Mouse (Mus musculus) cortical plate, adult 2 months (tissue): ENCODE measurements around the gene Hdlbp. TPM values are rescaled to one million over a fixed set of nuclear protein-coding genes. Genes with fewer than 3 reads are reported as not detected.
"Not testable (repeated sequence)": the region's sequence is repeated elsewhere in the genome, so short reads cannot be mapped to it uniquely, and the experiment has no call there.

Source experiments
- H3K27ac ChIP-seq: fragments of 200-500 bp; 2 replicates; pipeline ENCODE4 v1.5.1; 2012; ENCODE audit warnings: low read length, control low read depth, inconsistent platforms; ENCODE audit not compliant: insufficient read depth
- H3K4me1 ChIP-seq: fragments of 200-500 bp; 2 replicates; pipeline ENCODE4 v1.6.1; 2011; ENCODE audit warnings: low read length; ENCODE audit not compliant: control insufficient read depth, insufficient read depth
- H3K4me3 ChIP-seq: fragments of 200-500 bp; 2 replicates; pipeline ENCODE4 v1.5.1; 2011; ENCODE audit warnings: mild to moderate bottlenecking, low read length, control low read depth; ENCODE audit not compliant: insufficient read depth
- CTCF ChIP-seq: fragments of 200-500 bp; IDR thresholded peaks from 2 replicates; pipeline ENCODE4 v1.5.1; 2011; ENCODE audit warnings: mild to moderate bottlenecking, control low read depth, low read length; ENCODE audit not compliant: insufficient read depth; ENCODE audit errors: extremely low read depth
- POLR2A ChIP-seq: fragments of 200-500 bp; IDR thresholded peaks from 2 replicates; pipeline ENCODE4 v1.6.1; 2011; ENCODE audit warnings: mild to moderate bottlenecking, low read length, control low read depth; ENCODE audit not compliant: insufficient read depth; ENCODE audit errors: extremely low read depth
- polyA plus RNA-seq: library from polyadenylated mRNA; depleted of rRNA; stranded (reverse); fragments of >200 nt; gene quantifications from 2 replicates; pipeline ENCODE4 v1.2.3, GENCODE M21; 2012; rRNA removed

The Hdlbp gene
- polyA plus RNA-seq: 92.1 and 93.3 TPM in 2 replicates

DNA sequence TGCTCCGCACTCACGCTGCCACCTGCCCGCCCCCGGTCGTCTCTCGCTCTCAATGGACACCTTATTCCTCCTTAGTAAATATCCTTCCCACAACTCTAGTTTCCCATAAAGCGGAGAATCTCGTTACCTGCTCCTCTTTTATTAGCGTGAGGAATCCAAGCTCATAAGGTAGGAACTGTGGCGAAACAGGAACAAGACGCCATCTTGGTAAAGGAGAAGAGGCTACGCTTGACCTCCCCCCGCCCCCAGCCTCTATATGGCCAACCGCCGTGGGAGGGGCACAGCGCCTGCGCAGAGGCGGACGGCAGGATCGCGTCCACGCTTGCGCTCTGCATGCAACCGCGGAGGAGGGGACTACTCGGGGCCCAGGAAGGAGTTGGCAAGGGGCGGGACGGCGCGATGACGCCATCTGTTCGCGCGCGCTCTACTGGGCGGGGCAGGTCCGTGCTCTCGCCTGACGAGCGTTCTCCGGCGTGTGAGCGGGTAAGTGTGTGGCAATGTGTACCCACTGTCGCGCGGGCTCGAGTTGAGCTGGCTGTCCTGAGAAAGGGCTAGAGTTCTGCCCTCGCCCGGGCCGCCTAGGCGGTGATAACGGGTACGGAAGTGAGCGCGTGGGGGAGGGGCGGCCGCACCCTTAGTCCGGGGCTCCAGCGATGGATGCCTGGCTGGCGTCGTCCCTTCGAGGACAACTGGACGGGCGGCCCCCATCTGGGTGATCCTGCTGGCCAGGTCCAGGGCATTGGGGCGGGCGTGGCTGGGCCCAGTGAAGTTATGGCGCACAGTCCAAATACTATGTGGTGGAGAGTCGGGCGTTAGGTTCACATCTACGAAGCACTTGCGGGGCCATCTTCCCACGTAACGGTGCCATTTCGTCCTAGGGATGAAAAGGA, at the start of gene Hdlbp:
Hdlbp (minus strand) TSS at position 230 of the 890 bp plus-strand sequence.
- peak within 1 kb of the TSS; percentile 94 for H3K27ac ChIP-seq
- H3K4me3 ChIP-seq: peak within 1 kb of the TSS; percentile 69
- TF ChIP-seq CTCF (no peak), POLR2A (peak; percentile 78; the same call in 1 of the 2 replicates)
- H3K4me1 ChIP-seq: no peaks in the 10 kb centered on the region; the same call in 1 of the 2 replicates

DNA sequence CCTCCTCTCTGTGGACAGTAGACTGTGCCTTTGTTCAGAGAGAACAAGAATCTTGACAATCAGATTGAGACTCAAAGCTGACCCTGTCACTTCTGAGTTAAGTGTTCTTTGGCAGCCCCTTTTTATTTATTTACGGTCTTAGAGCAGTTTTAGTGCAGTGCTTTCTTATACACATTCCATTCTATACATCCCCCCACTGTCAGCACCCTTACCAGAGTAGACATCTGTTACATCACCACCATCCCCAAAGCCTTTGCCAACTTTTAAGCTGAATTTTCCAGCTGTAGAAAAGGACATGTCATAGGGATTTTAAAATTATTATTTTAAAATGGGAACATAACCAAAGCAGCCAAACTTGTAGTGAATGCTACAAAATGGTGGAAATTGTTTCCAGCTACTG, 43.7 kb upstream of the Hdlbp start:
- no peak for TF ChIP-seq CTCF
- no peak for TF ChIP-seq POLR2A
- no peak overlapping the region for H3K27ac ChIP-seq
- H3K4me3 ChIP-seq: no peak overlapping the region
- H3K4me1 ChIP-seq: no peaks in the 10 kb centered on the region; the same call in 1 of the 2 replicates

GRCm38 (mm10) chr1:93521491-93521890, 42.9 kb upstream of the Hdlbp start:
- H3K4me3 ChIP-seq: no peak overlapping the region

GRCm38 (mm10) chr1:93513221-93513620, 34.6 kb upstream of the Hdlbp start:
- TF ChIP-seq CTCF (no peak), POLR2A (no peak)
- Histone ChIP-seq H3K4me1 (no peaks in the 10 kb centered on the region; the same call in none of the 2 replicates), H3K4me3 (no peak overlapping the region; the same call in 1 of the 2 replicates), H3K27ac (no peak overlapping the region)

More at GRCm38 (mm10) chr1:93521491-93521890, 42.9 kb upstream of the Hdlbp start:
- no peaks in the 10 kb centered on the region; the same call in 1 of the 2 replicates for H3K4me1 ChIP-seq
- TF ChIP-seq POLR2A (no peak), CTCF (no peak)
- no peak overlapping the region for H3K27ac ChIP-seq

GRCm38 (mm10) chr1:93512351-93512690, 33.7 kb upstream of the Hdlbp start:
- no peak overlapping the region for H3K27ac ChIP-seq
- TF ChIP-seq CTCF (no peak), POLR2A (no peak)

DNA sequence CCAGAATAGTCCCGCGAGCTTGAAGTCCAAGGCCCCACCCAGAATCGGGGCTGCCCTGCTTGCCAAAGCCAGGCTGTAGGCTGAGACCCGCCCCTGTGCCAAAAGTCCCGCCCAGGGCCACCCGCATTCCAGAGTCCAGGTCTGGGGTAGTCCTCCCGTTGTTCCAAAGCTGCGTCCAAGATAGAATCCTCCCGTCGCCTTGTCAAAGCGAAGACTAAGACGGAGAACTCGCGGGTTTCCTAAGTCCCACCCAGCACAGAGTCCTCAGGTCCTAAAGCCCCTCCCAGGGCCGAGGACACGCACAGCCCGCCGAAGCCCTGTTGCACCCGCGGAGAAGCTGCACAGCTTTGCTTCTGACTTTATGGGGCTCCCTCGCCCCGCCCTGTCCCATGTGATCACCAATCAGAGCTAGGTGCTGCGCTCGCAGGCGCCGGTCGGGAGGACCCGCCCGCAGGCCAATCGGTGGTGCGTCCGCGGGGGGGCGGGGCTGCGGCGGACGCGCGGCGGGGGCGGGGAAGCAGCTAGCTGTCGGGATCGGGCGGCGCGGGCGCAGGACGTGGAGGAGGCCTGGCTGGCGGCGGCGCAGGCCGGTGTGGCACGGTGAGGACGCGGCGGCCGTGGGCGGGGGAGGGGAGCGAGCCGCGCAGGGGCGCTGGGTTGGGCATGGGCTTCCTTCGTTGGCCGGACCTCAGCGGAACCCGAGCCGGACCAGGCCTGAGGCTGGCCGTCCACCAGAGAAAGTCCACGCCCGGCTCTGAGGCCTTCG, 33.2 kb upstream of the Hdlbp start, which contains the start of gene Farp2:
Farp2 (plus strand) TSS at position 495 of the 766 bp plus-strand sequence.
- Histone ChIP-seq H3K27ac (no peak within 1 kb of the TSS), H3K4me1 (no peaks in the 10 kb centered on the region; the same call in none of the 2 replicates), H3K4me3 (peak within 1 kb of the TSS; percentile 68)
- TF ChIP-seq CTCF: no peak
- peak; percentile 73; the same call in 1 of the 2 replicates for TF ChIP-seq POLR2A

More at GRCm38 (mm10) chr1:93512351-93512690, 33.7 kb upstream of the Hdlbp start:
- Histone ChIP-seq H3K4me3 (peak overlapping the region; percentile 68), H3K4me1 (no peaks in the 10 kb centered on the region; the same call in none of the 2 replicates)

DNA sequence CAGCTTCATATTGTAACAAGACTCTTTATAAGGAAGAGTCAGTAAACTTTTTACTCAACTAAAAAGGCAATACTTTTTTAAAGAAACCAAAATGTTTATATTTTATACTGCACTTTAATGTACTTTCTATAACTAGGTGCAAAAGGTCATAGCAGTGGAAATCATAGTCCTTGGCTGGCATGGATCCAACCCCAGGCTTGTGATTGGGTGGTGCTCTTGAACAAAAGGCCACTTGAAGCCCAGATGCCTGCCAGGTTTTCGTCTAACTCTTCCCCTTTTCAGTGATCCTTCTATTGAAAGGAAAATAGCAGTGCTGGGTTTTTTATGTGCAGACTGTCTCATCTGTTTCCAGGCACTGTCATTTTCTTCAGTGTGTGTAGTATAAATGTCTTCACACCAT, 30.0 kb upstream of the Hdlbp start:
- H3K4me1 ChIP-seq, H3K27ac ChIP-seq, H3K4me3 ChIP-seq: not testable (repeated sequence)

DNA sequence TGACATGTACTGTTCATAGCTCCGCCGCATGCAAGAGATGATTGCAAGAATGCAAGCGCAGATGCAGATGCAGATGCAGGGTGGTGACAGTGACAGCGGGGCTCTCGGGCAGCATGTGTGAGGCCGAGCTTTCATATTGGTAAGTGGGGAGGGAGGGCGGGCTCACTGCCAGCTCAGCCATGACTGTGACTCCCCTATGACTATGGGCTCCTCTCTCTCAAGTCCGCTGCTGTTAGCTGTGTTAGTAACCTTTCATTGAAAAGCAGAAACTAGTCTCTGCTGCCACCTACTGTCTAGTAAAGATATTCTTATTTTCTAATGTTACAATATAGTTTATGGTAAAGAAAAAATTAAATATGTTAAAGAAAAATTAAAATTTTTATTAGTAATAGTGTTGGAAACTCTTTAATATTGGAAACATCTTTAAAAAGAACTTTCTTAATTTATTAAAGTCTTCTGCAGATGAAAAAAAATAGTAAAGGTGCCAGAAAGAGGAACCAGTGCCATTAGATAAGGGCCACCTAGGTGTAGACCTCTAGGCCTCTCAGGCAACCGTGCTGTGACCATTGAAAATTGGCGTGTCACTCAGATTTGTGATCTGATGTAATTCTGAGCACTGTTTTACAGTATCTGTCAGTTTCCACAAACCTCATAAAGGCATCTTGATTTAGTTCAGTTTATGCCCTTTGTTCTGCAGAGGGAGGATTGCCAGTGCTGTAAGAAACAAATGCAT, 28.5 kb upstream of the Hdlbp start:
- Histone ChIP-seq H3K27ac (no peak overlapping the region), H3K4me3 (no peak overlapping the region), H3K4me1 (no peaks in the 10 kb centered on the region)
- TF ChIP-seq POLR2A: no peak
- TF ChIP-seq CTCF: peak; percentile 31; the same call in 1 of the 2 replicates

- TF ChIP-seq CTCF (no peak), POLR2A (no peak)
- Histone ChIP-seq H3K4me1 (no peaks in the 10 kb centered on the region), H3K27ac (no peak overlapping the region), H3K4me3 (no peak overlapping the region)
These were observed 16.7 kb upstream of the Hdlbp start for GRCm38 (mm10) chr1:93495312-93495711.

DNA sequence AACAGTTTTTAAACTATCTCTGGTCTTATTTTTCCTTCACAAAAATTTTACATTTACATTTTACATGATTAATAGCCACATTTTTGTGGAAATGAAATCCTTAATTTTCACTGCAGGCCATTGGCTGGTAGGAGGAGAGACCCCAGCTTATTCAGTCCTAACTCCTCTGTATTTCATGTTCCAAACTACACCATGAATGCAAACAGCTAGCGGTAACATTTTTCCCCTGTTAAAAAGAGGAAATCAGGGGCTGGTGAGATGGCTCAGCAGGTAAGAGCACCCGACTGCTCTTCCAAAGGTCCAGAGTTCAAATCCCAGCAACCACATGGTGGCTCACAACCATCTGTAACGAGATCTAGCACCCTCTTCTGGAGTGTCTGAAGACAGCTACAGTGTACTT, 7.7 kb upstream of the Hdlbp start:
- not testable (repeated sequence) for H3K4me3 ChIP-seq, H3K4me1 ChIP-seq, H3K27ac ChIP-seq
